Mouse (Mus musculus) mesoderm, embryonic 11.5 days (tissue): Measurements from ENCODE around the gene Atxn10.
"Not testable (repeated sequence)": the region's sequence is repeated elsewhere in the genome, so short reads cannot be mapped to it uniquely, and the experiment has no call there.

Experiments
- DNase-seq: peaks from one replicate; pipeline ENCODE4 v3.0.0-alpha.2; 2012; ENCODE audit warnings: low read depth, low spot score

Gene Atxn10

GRCm38 (mm10) chr15:85335671-85336300 lies at the start of gene Atxn10:
Gene Atxn10 (plus strand): TSS chr15:85336245.
- no peak for DNase-seq

- DNase-seq, result no peak
Measured at GRCm38 (mm10) chr15:85294632-85295031, 41.4 kb upstream of the Atxn10 start.

- peak; percentile 21 for DNase-seq
Measured at GRCm38 (mm10) chr15:85295544-85295943, 40.5 kb upstream of the Atxn10 start.

GRCm38 (mm10) chr15:85295977-85296376 lies 40.1 kb upstream of the Atxn10 start:
- no peak for DNase-seq

- no peak for DNase-seq
Measured at GRCm38 (mm10) chr15:85296538-85296937, 39.5 kb upstream of the Atxn10 start.

GRCm38 (mm10) chr15:85298167-85298781 lies 37.8 kb upstream of the Atxn10 start:
- DNase-seq, result peak; percentile 30

- DNase-seq, result no peak
Measured at GRCm38 (mm10) chr15:85298946-85299345, 37.1 kb upstream of the Atxn10 start.

GRCm38 (mm10) chr15:85303241-85303640 lies 32.8 kb upstream of the Atxn10 start:
- no peak for DNase-seq

- DNase-seq, result no peak
Measured at GRCm38 (mm10) chr15:85303976-85304375, 32.1 kb upstream of the Atxn10 start.

- no peak for DNase-seq
Measured at GRCm38 (mm10) chr15:85307061-85307660, 28.9 kb upstream of the Atxn10 start.

GRCm38 (mm10) chr15:85311058-85311657 lies 24.9 kb upstream of the Atxn10 start:
- no peak for DNase-seq

- peak; percentile 82 for DNase-seq
Measured at GRCm38 (mm10) chr15:85315378-85316025, 20.5 kb upstream of the Atxn10 start.

- DNase-seq, result no peak
Measured at GRCm38 (mm10) chr15:85316342-85317140, 19.5 kb upstream of the Atxn10 start.

- DNase-seq, result no peak
Measured at GRCm38 (mm10) chr15:85319924-85320668, 15.9 kb upstream of the Atxn10 start.

- no peak for DNase-seq
Measured at GRCm38 (mm10) chr15:85323214-85323613, 12.8 kb upstream of the Atxn10 start.

- DNase-seq, result no peak
Measured at GRCm38 (mm10) chr15:85324426-85324825, 11.6 kb upstream of the Atxn10 start.

- no peak for DNase-seq
Measured at GRCm38 (mm10) chr15:85327808-85328207, 8.2 kb upstream of the Atxn10 start.

- DNase-seq, result not testable (repeated sequence)
Measured at GRCm38 (mm10) chr15:85328455-85328854, 7.6 kb upstream of the Atxn10 start.

- no peak for DNase-seq
Measured at GRCm38 (mm10) chr15:85329096-85329495, 6.9 kb upstream of the Atxn10 start.

GRCm38 (mm10) chr15:85330024-85330423 lies 6.0 kb upstream of the Atxn10 start:
- no peak for DNase-seq

GRCm38 (mm10) chr15:85333511-85333910 lies 2.5 kb upstream of the Atxn10 start:
- DNase-seq, result not testable (repeated sequence)
